Mouse (Mus musculus) gastrocnemius, postnatal 14 days (tissue): ENCODE results near the gene Mcidas. TPM values are rescaled to one million over a fixed set of nuclear protein-coding genes. Genes with fewer than 3 reads are reported as not detected.

ENCODE experiments used
- microRNA-seq, 2 experiments: library from miRNA; unstranded; fragments of <30 nt; microRNA quantifications; one replicate each; pipeline ENCODE4 v1.2.0; 2021
- total RNA-seq, 2 experiments: library from RNA; stranded (reverse); gene quantifications; 2 replicates each; pipeline ENCODE4 v1.2.3; 2021

The Mcidas gene
- total RNA-seq, 2 experiments from 2014 or later, result not detected

Small RNA genes within 50 kb of the gene (microRNA-seq; reads per million reads assigned to microRNA genes)
- gene Mir449a, result 18.2 to 20.0 reads per million in 2 experiments
- gene Mir449b, result 0 reads per million in 2 experiments
- 0 reads per million in 2 experiments for gene Mir449c

Other genes starting within 250 kb of the Mcidas start
- gene Plpp1, start 193.1 kb upstream of the Mcidas start, total RNA-seq, result 10 to 100 TPM; 57.8 to 63.2 TPM
- gene Mtrex, start 66.4 kb upstream of the Mcidas start, total RNA-seq, result 10 to 100 TPM; 23.0 to 24.5 TPM
- 10 to 100 TPM; 10.1 to 10.8 TPM for gene Dhx29, start 66.4 kb upstream of the Mcidas start, total RNA-seq
- under 1 TPM in 1 of 2 experiments, not detected in 1; 0.18 TPM for gene Ccno, start 6.0 kb upstream of the Mcidas start, total RNA-seq
- not detected for gene Cdc20b, start 41.3 kb downstream of the Mcidas start, total RNA-seq
- gene Gpx8, start 52.6 kb downstream of the Mcidas start, total RNA-seq, result 10 to 100 TPM; 20.8 to 27.5 TPM
- not detected for gene Gzma, start 107.1 kb downstream of the Mcidas start, total RNA-seq
- gene Esm1, start 215.8 kb downstream of the Mcidas start, total RNA-seq, result 1 to 10 TPM; 1.6 to 3.7 TPM
- gene Gzmk, start 232.1 kb downstream of the Mcidas start, total RNA-seq, result not detected